Mouse (Mus musculus): ENCODE data around the gene Grm5.

DNA sequence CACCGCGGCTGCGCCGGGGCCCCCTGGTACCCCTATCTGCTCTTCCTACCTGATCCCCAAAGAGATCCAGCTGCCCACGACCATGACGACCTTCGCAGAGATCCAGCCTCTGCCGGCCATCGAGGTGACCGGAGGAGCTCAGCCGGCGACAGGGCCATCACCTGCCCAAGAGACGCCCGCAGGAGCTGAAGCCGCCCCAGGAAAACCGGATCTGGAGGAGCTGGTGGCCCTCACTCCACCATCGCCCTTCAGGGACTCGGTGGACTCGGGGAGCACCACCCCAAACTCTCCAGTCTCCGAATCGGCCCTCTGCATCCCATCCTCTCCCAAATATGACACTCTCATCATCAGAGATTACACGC is 546.5 kb downstream of the Grm5 start:
- no peak for TF ChIP-seq CTCF (IDR thresholded peaks at IDR 0.05; ENCODE audit: borderline replicate concordance, control insufficient read depth, extremely low read depth, insufficient read depth, low read length, poor library complexity)
- TF ChIP-seq POLR2A (IDR thresholded peaks at IDR 0.05; ENCODE audit: control insufficient read depth, extremely low read depth, insufficient read depth, low read length, poor library complexity): no peak

Measured in thymus, adult 2 months (tissue).